ENCODE assay signal across 13 mouse cellular contexts in the genomic region with DNA sequence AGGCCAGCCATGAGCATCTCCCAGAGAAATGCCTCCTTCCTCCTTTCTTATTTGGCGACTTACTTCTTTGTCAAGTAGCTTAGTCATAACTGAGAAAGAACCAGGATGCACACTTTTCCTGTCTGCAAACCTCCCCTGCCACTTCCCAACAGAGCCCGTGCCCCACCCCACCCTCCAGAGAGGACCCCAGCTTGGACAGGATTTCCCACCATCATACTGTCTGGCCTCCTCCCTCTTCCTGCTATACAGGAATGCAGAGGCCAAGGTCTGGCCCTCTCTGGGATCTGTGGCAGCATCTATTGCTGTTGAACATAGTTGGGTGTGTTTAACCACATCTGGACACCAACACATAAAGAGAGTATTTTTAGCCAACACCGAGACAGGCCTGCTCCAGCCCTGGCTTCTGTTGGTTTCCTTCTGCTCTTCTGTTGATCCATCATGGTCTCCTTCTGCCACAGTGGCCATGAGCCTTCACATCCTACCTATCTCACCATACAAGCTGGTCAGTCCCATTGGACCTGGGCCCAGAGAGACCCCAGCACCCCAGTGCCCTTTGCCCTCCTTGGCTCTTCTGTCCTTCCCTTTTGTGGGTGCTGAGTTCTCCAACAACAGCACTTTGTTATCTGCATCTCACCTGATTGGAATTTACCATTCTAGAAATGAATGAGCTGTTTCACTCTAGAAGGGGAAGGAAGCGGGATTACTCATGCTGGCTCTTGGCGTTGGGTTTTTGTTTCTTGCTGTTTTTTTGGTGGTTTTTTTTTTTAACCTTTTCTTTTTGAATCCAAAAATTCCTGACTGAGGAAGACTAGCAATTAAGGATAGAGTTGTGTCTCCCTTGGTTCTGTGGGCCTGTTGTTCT. TPM values are rescaled to one million over a fixed set of nuclear protein-coding genes. Genes with fewer than 3 reads are reported as not detected.
DNase-seq lines count a peak whose midpoint lies in the region; ATAC-seq and TF ChIP-seq lines count a peak whose summit lies in the region.
"Had no signal": no experiment of that assay in that cellular context is flagged by ENCODE, and none has a peak within 500 bp of the region (broad histone marks: within the 10 kb centered on the region; RNA-seq: fewer than 3 reads in every experiment).

No protein-coding gene starts in this region.

- peak; percentile 75 for DNase-seq in kidney, adult 2 months
- no peak for DNase-seq in kidney, adult 18-20 months
- DNase-seq in lung, postnatal 0 days (ENCODE audit: low spot score), result peak; percentile 59
- DNase-seq in right cerebral cortex, adult 2 months (ENCODE audit: low spot score in 2 of 2), result no peak
- no peak for DNase-seq in ovary, adult 18-20 months (ENCODE audit: low spot score)
- DNase-seq: gastrocnemius, postnatal 25 days; right cerebral cortex, postnatal 14 days had no signal

- H3K4me1 ChIP-seq in kidney, adult 2 months (ENCODE audit: control insufficient read depth, insufficient read depth, low read length), result peaks cover 39% of the 10 kb centered on the region
- peaks cover 80% of the 10 kb centered on the region for H3K4me1 ChIP-seq in heart, embryonic 13.5 days
- peaks cover 38% of the 10 kb centered on the region; the same call in 1 of the 2 replicates for H3K4me1 ChIP-seq in lung, postnatal 0 days (ENCODE audit: insufficient read depth, low read depth, low read length)
- H3K4me1 ChIP-seq: forebrain, embryonic 12.5 days had no signal

- TF ChIP-seq POLR2A in kidney, adult 2 months (IDR thresholded peaks at IDR 0.05; ENCODE audit: low read depth, low read length), result no peak

- no peak for ATAC-seq in heart, embryonic 13.5 days (ENCODE audit: extremely low read depth, insufficient number of reproducible peaks, low FRiP score, low TSS enrichment)
- ATAC-seq in lung, postnatal 0 days, result peak; percentile 87

- peaks cover 17% of the 10 kb centered on the region for H3K79me3 ChIP-seq in C2C12 (ENCODE audit: low read depth)

- no peaks in the 10 kb centered on the region for H3K27me3 ChIP-seq in kidney, adult 2 months (replicated peaks; ENCODE audit: control insufficient read depth, insufficient read depth, low read length)
- no peaks in the 10 kb centered on the region for H3K27me3 ChIP-seq in C2C12 (ENCODE audit: control insufficient read depth, insufficient read depth, insufficient read length)
- no peaks in the 10 kb centered on the region for H3K27me3 ChIP-seq in heart, embryonic 13.5 days (replicated peaks)
- H3K27me3 ChIP-seq in lung, postnatal 0 days (replicated peaks; ENCODE audit: insufficient read depth, low read length), result no peaks in the 10 kb centered on the region
- H3K27me3 ChIP-seq: forebrain, embryonic 12.5 days; neural tube, embryonic 12.5 days had no signal

- no peak overlapping the region for H3ac ChIP-seq in C2C12 (ENCODE audit: control insufficient read depth, insufficient read length, low read depth)

- H3K4me2 ChIP-seq in heart, embryonic 13.5 days, result no peak overlapping the region
- H3K4me2 ChIP-seq in lung, postnatal 0 days (replicated peaks; ENCODE audit: low read depth, low read length), result no peak overlapping the region
- H3K4me2 ChIP-seq: forebrain, embryonic 12.5 days; neural tube, embryonic 12.5 days had no signal

- no peak overlapping the region for H3K4me3 ChIP-seq in kidney, adult 2 months (ENCODE audit: insufficient read depth, low read depth, low read length)
- H3K4me3 ChIP-seq in C2C12 (ENCODE audit: insufficient read depth, poor library complexity, severe bottlenecking), result no peak overlapping the region
- H3K4me3 ChIP-seq in heart, embryonic 13.5 days, result no peak overlapping the region
- H3K4me3 ChIP-seq in lung, postnatal 0 days (ENCODE audit: low read depth, low read length), result no peak overlapping the region
- H3K4me3 ChIP-seq: embryonic facial prominence, embryonic 10.5 days; forebrain, embryonic 12.5 days; left cerebral cortex, adult 2 months; neural tube, embryonic 12.5 days had no signal

- no peaks in the 10 kb centered on the region for H3K36me3 ChIP-seq in kidney, adult 2 months (ENCODE audit: control insufficient read depth, insufficient read depth, low read length)
- peaks cover 6% of the 10 kb centered on the region for H3K36me3 ChIP-seq in C2C12 (ENCODE audit: control insufficient read depth, insufficient read depth)
- peaks cover 21% of the 10 kb centered on the region; the same call in 1 of the 2 replicates for H3K36me3 ChIP-seq in heart, embryonic 13.5 days
- H3K36me3 ChIP-seq in lung, postnatal 0 days (ENCODE audit: insufficient read depth, low read length), result no peaks in the 10 kb centered on the region
- H3K36me3 ChIP-seq: forebrain, embryonic 12.5 days; neural tube, embryonic 12.5 days had no signal

- no peaks in the 10 kb centered on the region for H3K9me3 ChIP-seq in heart, embryonic 13.5 days
- H3K9me3 ChIP-seq in lung, postnatal 0 days (ENCODE audit: low read length), result no peaks in the 10 kb centered on the region
- H3K9me3 ChIP-seq: embryonic facial prominence, embryonic 10.5 days; forebrain, embryonic 12.5 days; neural tube, embryonic 12.5 days had no signal

- WGBS in kidney, adult 2 months, result 61% methylated on average over 5 of the region's 5 CpGs
- WGBS in heart, embryonic 13.5 days, result 68% methylated on average over 5 of the region's 5 CpGs
- 55% methylated on average over 5 of the region's 5 CpGs for WGBS in lung, postnatal 0 days

- peak; percentile 69 for TF ChIP-seq EP300 in lung, postnatal 0 days (IDR thresholded peaks at IDR 0.05)

- H3K79me2 ChIP-seq in C2C12 (ENCODE audit: control insufficient read depth, insufficient read depth), result peaks cover 49% of the 10 kb centered on the region

- peak overlapping the region; percentile 41 for H3K27ac ChIP-seq in kidney, adult 2 months (ENCODE audit: insufficient read depth, low read depth, low read length)
- H3K27ac ChIP-seq in heart, embryonic 13.5 days (replicated peaks), result peak overlapping the region; percentile 43; the same call in 1 of the 2 replicates
- H3K27ac ChIP-seq in lung, postnatal 0 days (ENCODE audit: low read length), result peak overlapping the region; percentile 69
- H3K27ac ChIP-seq: embryonic facial prominence, embryonic 10.5 days; forebrain, embryonic 12.5 days; left cerebral cortex, adult 2 months; neural tube, embryonic 12.5 days had no signal

- TF ChIP-seq CTCF in kidney, adult 2 months (conservative IDR thresholded peaks at IDR 0.05; ENCODE audit: insufficient read depth, insufficient read length, low read depth, low read length), result no peak
- no peak for TF ChIP-seq CTCF in C2C12 (IDR thresholded peaks at IDR 0.05; ENCODE audit: control insufficient read depth, insufficient read depth, insufficient read length)
- TF ChIP-seq CTCF in lung, postnatal 0 days (IDR thresholded peaks at IDR 0.05), result no peak

- H3K9ac ChIP-seq in heart, embryonic 13.5 days, result no peak overlapping the region
- H3K9ac ChIP-seq in lung, postnatal 0 days (replicated peaks; ENCODE audit: low read depth), result no peak overlapping the region
- H3K9ac ChIP-seq: forebrain, embryonic 12.5 days; neural tube, embryonic 12.5 days had no signal

TF ChIP-seq in C2C12, 6 proteins besides CTCF, POLR2A, EP300 and RAD21:
- TF ChIP-seq MYOD1 (IDR thresholded peaks at IDR 0.05; ENCODE audit: control insufficient read depth, insufficient read length, low read depth) (no peak), FOSL1 (IDR thresholded peaks at IDR 0.05; ENCODE audit: insufficient read depth, low read length, poor library complexity, severe bottlenecking) (peak; percentile 15)

RNA-seq across cellular contexts. Expression of a gene that starts 10.3 kb away (rescaled TPM):
- 216 and 304 TPM in 2 replicates for polyA plus RNA-seq in kidney, adult 2 months (2012; rRNA removed)
- 74.7 TPM for polyA plus RNA-seq in C2C12 (2012; fragmentation: generic; extraction: Trizol)
- polyA plus RNA-seq in heart, embryonic 13.5 days (2015; fragmentation: Nextera tagmentation; extraction: Ambion mirVana), result 164 TPM in 2 replicates
- polyA plus RNA-seq in lung, postnatal 0 days (2015; fragmentation: Nextera tagmentation; extraction: Ambion mirVana), result 346 and 376 TPM in 2 replicates

RNA-seq across cellular contexts. Expression of a gene that starts 10.3 kb away (rescaled TPM):
- polyA plus RNA-seq in kidney, adult 2 months (2012; rRNA removed), result 75.6 and 83.5 TPM in 2 replicates
- polyA plus RNA-seq in C2C12 (2012; fragmentation: generic; extraction: Trizol), result 68.8 TPM
- polyA plus RNA-seq in heart, embryonic 13.5 days (2015; fragmentation: Nextera tagmentation; extraction: Ambion mirVana), result 66.9 and 71.5 TPM in 2 replicates
- polyA plus RNA-seq in lung, postnatal 0 days (2015; fragmentation: Nextera tagmentation; extraction: Ambion mirVana), result 183 and 189 TPM in 2 replicates

Comparison
In these comparisons a context has a peak if more than half of its experiments do, and no peak if none do; other contexts are left out.
1. DNase-seq: peak in kidney, adult 2 months (single experiment) and lung, postnatal 0 days (single experiment); none in kidney, adult 18-20 months (single experiment), right cerebral cortex, adult 2 months (0 of 2) and ovary, adult 18-20 months (single experiment).
2. Peak in every context shown above with its lines, with median percentiles within 50 percentile points of each other: H3K27ac ChIP-seq.